ENCODE assay signal across 9 mouse cellular contexts in the genomic region with DNA sequence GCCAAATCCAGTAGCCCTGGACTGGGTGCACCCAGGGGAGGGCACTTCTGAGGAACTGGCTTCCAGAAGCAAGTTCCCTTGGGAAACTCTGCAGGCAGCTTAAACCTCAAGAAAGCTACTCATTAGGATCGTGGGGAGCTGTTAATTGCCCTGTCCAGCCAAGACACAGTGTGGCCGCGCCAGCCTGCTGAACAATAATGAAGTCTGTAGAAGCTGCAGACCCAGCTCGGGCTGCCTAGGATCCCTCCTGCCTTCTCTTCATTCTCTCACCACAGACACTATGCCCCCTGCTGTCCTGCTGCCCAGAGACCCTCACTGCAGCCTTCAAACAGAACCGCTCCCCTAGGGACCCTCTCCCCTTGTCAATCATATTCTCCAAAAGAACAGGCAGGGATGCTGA. TPM values are rescaled to one million over a fixed set of nuclear protein-coding genes. Genes with fewer than 3 reads are reported as not detected.
DNase-seq lines count a peak whose midpoint lies in the region; ATAC-seq lines count a peak whose summit lies in the region.
"Had no signal": no experiment of that assay in that cellular context is flagged by ENCODE, and none has a peak within 500 bp of the region (broad histone marks: within the 10 kb centered on the region; RNA-seq: fewer than 3 reads in every experiment).

No protein-coding gene starts in this region.

- WGBS in limb, embryonic 11.5 days, result 27% methylated on average over 5 of the region's 5 CpGs
- WGBS in limb, embryonic 10.5 days, result 31% methylated on average over 5 of the region's 5 CpGs
- WGBS in forebrain, embryonic 15.5 days, result 0% methylated on average over 5 of the region's 5 CpGs
- 22% methylated on average over 5 of the region's 5 CpGs for WGBS in limb, embryonic 12.5 days

- 0 out of 2 replicates have a peak, but pooled peaks cover 2% of the 10 kb centered on the region for H3K4me1 ChIP-seq in limb, embryonic 11.5 days (ENCODE audit: control insufficient read depth, insufficient read depth, low read length)
- H3K4me1 ChIP-seq in limb, embryonic 10.5 days, result peaks cover 13% of the 10 kb centered on the region
- peaks cover 14% of the 10 kb centered on the region for H3K4me1 ChIP-seq in forebrain, embryonic 15.5 days
- H3K4me1 ChIP-seq in limb, embryonic 12.5 days (replicated peaks), result peaks cover 8% of the 10 kb centered on the region

- no peaks in the 10 kb centered on the region for H3K9me3 ChIP-seq in limb, embryonic 11.5 days (ENCODE audit: control insufficient read depth, low read length)
- H3K9me3 ChIP-seq in limb, embryonic 10.5 days (replicated peaks), result no peaks in the 10 kb centered on the region
- no peaks in the 10 kb centered on the region for H3K9me3 ChIP-seq in forebrain, embryonic 15.5 days
- no peaks in the 10 kb centered on the region for H3K9me3 ChIP-seq in limb, embryonic 12.5 days

- H3K27me3 ChIP-seq in limb, embryonic 11.5 days (ENCODE audit: control insufficient read depth, insufficient read depth, low read length), result no peaks in the 10 kb centered on the region
- peaks cover 53% of the 10 kb centered on the region for H3K27me3 ChIP-seq in limb, embryonic 10.5 days (ENCODE audit: low read depth, poor library complexity, severe bottlenecking)
- 0 out of 2 replicates have a peak, but pooled peaks cover 3% of the 10 kb centered on the region for H3K27me3 ChIP-seq in forebrain, embryonic 15.5 days
- peaks cover 41% of the 10 kb centered on the region for H3K27me3 ChIP-seq in limb, embryonic 12.5 days

- peak overlapping the region; percentile 18; the same call in 1 of the 2 replicates for H3K4me2 ChIP-seq in limb, embryonic 11.5 days (ENCODE audit: low read depth, severe bottlenecking)
- peak overlapping the region; percentile 40 for H3K4me2 ChIP-seq in forebrain, embryonic 15.5 days (replicated peaks)
- H3K4me2 ChIP-seq in limb, embryonic 12.5 days, result peak overlapping the region; percentile 46

- no peak overlapping the region for H3K4me3 ChIP-seq in limb, embryonic 11.5 days (ENCODE audit: low read depth, low read length)
- no peak overlapping the region for H3K4me3 ChIP-seq in limb, embryonic 10.5 days
- no peak overlapping the region for H3K4me3 ChIP-seq in forebrain, embryonic 15.5 days
- H3K4me3 ChIP-seq in limb, embryonic 12.5 days (replicated peaks), result no peak overlapping the region

- no peak for ATAC-seq in limb, embryonic 11.5 days (ENCODE audit: insufficient number of reproducible peaks, low FRiP score, low TSS enrichment, low read depth)
- peak; percentile 42; the same call in 1 of the 2 replicates for ATAC-seq in forebrain, embryonic 15.5 days (replicated peaks)
- no peak for ATAC-seq in limb, embryonic 12.5 days (ENCODE audit: insufficient number of reproducible peaks, insufficient read depth, low FRiP score, low TSS enrichment, low read depth)

- intact Hi-C loops in gastrocnemius, postnatal 36 days (cut with DNase I), result loop anchor here (10.0 kb wide), 1 partner anchor 144 kb away; no protein-coding TSS in a partner anchor

- H3K9ac ChIP-seq in limb, embryonic 11.5 days (ENCODE audit: low read length), result no peak overlapping the region
- no peak overlapping the region for H3K9ac ChIP-seq in forebrain, embryonic 15.5 days (replicated peaks)
- no peak overlapping the region for H3K9ac ChIP-seq in limb, embryonic 12.5 days (replicated peaks)

- no peak overlapping the region for H3K27ac ChIP-seq in limb, embryonic 11.5 days (replicated peaks; ENCODE audit: low read depth, low read length)
- no peak overlapping the region for H3K27ac ChIP-seq in limb, embryonic 10.5 days
- no peak overlapping the region for H3K27ac ChIP-seq in forebrain, embryonic 15.5 days (replicated peaks)
- H3K27ac ChIP-seq in limb, embryonic 12.5 days, result no peak overlapping the region

- DNase-seq in limb, embryonic 11.5 days (ENCODE audit: low spot score), result no peak
- no peak for DNase-seq in limb, embryonic 10.5 days (ENCODE audit: low spot score)
- peak; percentile 24 for DNase-seq in right cerebral cortex, postnatal 4 days
- DNase-seq in gastrocnemius, postnatal 36 days, result no peak
- DNase-seq in kidney, adult 8-10 months, result no peak
- DNase-seq in lung, adult 18-20 months, result no peak
- DNase-seq: cerebellum, adult 11 months had no signal

- H3K36me3 ChIP-seq in limb, embryonic 11.5 days (ENCODE audit: control insufficient read depth, insufficient read depth, low read length), result no peaks in the 10 kb centered on the region
- H3K36me3 ChIP-seq in limb, embryonic 10.5 days, result no peaks in the 10 kb centered on the region
- no peaks in the 10 kb centered on the region for H3K36me3 ChIP-seq in forebrain, embryonic 15.5 days
- H3K36me3 ChIP-seq in limb, embryonic 12.5 days, result no peaks in the 10 kb centered on the region

RNA-seq across cellular contexts. Expression of a gene that starts 42.8 kb away (rescaled TPM):
- polyA plus RNA-seq in limb, embryonic 11.5 days (2014; fragmentation: Nextera tagmentation; extraction: Ambion mirVana), result 16.6 and 17.6 TPM in 2 replicates
- 10.7 and 12.4 TPM in 2 replicates for polyA plus RNA-seq in limb, embryonic 10.5 days (2016; fragmentation: Nextera tagmentation; extraction: Ambion mirVana)
- polyA plus RNA-seq in forebrain, embryonic 15.5 days (2015; fragmentation: Nextera tagmentation; extraction: Ambion mirVana), result 8.7 and 9.2 TPM in 2 replicates
- 16.8 and 18.1 TPM in 2 replicates for polyA plus RNA-seq in limb, embryonic 12.5 days (2016; fragmentation: Nextera tagmentation; extraction: Ambion mirVana)
- 10 to 100 TPM; 10.3 to 13.3 TPM for total RNA-seq in gastrocnemius, postnatal 36 days (2021)
